Mouse (Mus musculus) ES-Bruce4 (cell line): ENCODE results near the gene Ptprj. TPM values are rescaled to one million over a fixed set of nuclear protein-coding genes. Genes with fewer than 3 reads are reported as not detected.
"Not testable (repeated sequence)": the region's sequence is repeated elsewhere in the genome, so short reads cannot be mapped to it uniquely, and the experiment has no call there.

ENCODE experiments used
- H3K27ac ChIP-seq: 2 replicates; pipeline ENCODE4 v1.5.1; 2012; ENCODE audit warnings: low read length, inconsistent platforms; ENCODE audit not compliant: insufficient read depth
- H3K27me3 ChIP-seq: 2 replicates; pipeline ENCODE4 v1.6.1; 2012; ENCODE audit warnings: mild to moderate bottlenecking, low read length, inconsistent platforms; ENCODE audit not compliant: control insufficient read depth, poor library complexity, insufficient read depth, severe bottlenecking
- H3K36me3 ChIP-seq: 2 replicates; pipeline ENCODE4 v1.6.1; 2012; ENCODE audit warnings: inconsistent platforms, mild to moderate bottlenecking, low read length, moderate library complexity; ENCODE audit not compliant: control insufficient read depth, poor library complexity, insufficient read depth, severe bottlenecking
- H3K4me1 ChIP-seq: one replicate; pipeline ENCODE4 v1.8.1; 2011; ENCODE audit warnings: low read length; ENCODE audit not compliant: control insufficient read depth, insufficient read depth
- H3K4me3 ChIP-seq: 2 replicates; pipeline ENCODE4 v1.5.1; 2011; ENCODE audit warnings: low read depth, mild to moderate bottlenecking, low read length
- H3K9ac ChIP-seq: 2 replicates; pipeline ENCODE4 v1.6.1; 2012; ENCODE audit warnings: low read depth, mild to moderate bottlenecking, inconsistent platforms; ENCODE audit not compliant: poor library complexity, severe bottlenecking
- H3K9me3 ChIP-seq: replicated peaks from 2 replicates; pipeline ENCODE4 v1.6.1; 2012; ENCODE audit warnings: mild to moderate bottlenecking, low read length, inconsistent platforms; ENCODE audit not compliant: control insufficient read depth, poor library complexity, insufficient read depth, severe bottlenecking
- CTCF ChIP-seq: IDR thresholded peaks from one replicate; pipeline ENCODE4 v1.8.1; 2011; ENCODE audit warnings: low read depth, low read length
- EP300 ChIP-seq: IDR thresholded peaks from 2 replicates; pipeline ENCODE4 v1.6.1; 2011; ENCODE audit warnings: low read depth, low read length; ENCODE audit not compliant: insufficient read depth
- POLR2A ChIP-seq: IDR thresholded peaks from one replicate; pipeline ENCODE4 v1.8.1; 2011; ENCODE audit warnings: low read length; ENCODE audit not compliant: insufficient read depth
- polyA plus RNA-seq: library from polyadenylated mRNA; stranded (reverse); fragments of >200 nt; gene quantifications from 2 replicates; pipeline ENCODE4 v1.2.4, GENCODE M21; 2011; ENCODE audit warnings: low read depth; ENCODE audit not compliant: missing spikeins, insufficient read depth, insufficient read length

Gene Ptprj
- polyA plus RNA-seq, 1 experiment: 5.5 TPM

GRCm38 (mm10) chr2:90576411-90576810, 4.0 kb downstream of the Ptprj start:
- Histone ChIP-seq H3K27ac (no peak overlapping the region), H3K9me3 (no peaks in the 10 kb centered on the region), H3K4me1 (no peaks in the 10 kb centered on the region), H3K27me3 (peaks cover 4% of the 10 kb centered on the region), H3K36me3 (no peaks in the 10 kb centered on the region), H3K4me3 (no peak overlapping the region), H3K9ac (no peak overlapping the region)
- no peak for TF ChIP-seq EP300
- TF ChIP-seq CTCF: no peak
- TF ChIP-seq POLR2A: no peak

GRCm38 (mm10) chr2:90575713-90576112, 4.7 kb downstream of the Ptprj start:
- H3K9ac ChIP-seq: no peak overlapping the region
- TF ChIP-seq EP300 (no peak), POLR2A (no peak)
- H3K4me1 ChIP-seq: no peaks in the 10 kb centered on the region
- peaks cover 4% of the 10 kb centered on the region for H3K27me3 ChIP-seq
- no peaks in the 10 kb centered on the region for H3K9me3 ChIP-seq
- H3K36me3 ChIP-seq: no peaks in the 10 kb centered on the region
- no peak overlapping the region for H3K4me3 ChIP-seq
- no peak overlapping the region for H3K27ac ChIP-seq

GRCm38 (mm10) chr2:90575116-90575515, 5.3 kb downstream of the Ptprj start:
- Histone ChIP-seq H3K9me3 (no peaks in the 10 kb centered on the region), H3K9ac (no peak overlapping the region), H3K36me3 (no peaks in the 10 kb centered on the region), H3K4me3 (no peak overlapping the region), H3K27me3 (peaks cover 4% of the 10 kb centered on the region), H3K4me1 (no peaks in the 10 kb centered on the region), H3K27ac (no peak overlapping the region)
- TF ChIP-seq EP300 (no peak), POLR2A (no peak), CTCF (no peak)

- Histone ChIP-seq H3K27me3 (peaks cover 4% of the 10 kb centered on the region), H3K36me3 (no peaks in the 10 kb centered on the region), H3K4me1 (no peaks in the 10 kb centered on the region), H3K9me3 (no peaks in the 10 kb centered on the region), H3K4me3 (no peak overlapping the region), H3K9ac (no peak overlapping the region), H3K27ac (no peak overlapping the region)
- TF ChIP-seq EP300: no peak
- TF ChIP-seq CTCF: no peak
- TF ChIP-seq POLR2A: no peak
Observed at GRCm38 (mm10) chr2:90574536-90574935, 5.9 kb downstream of the Ptprj start.

GRCm38 (mm10) chr2:90573640-90574526, 6.6 kb downstream of the Ptprj start:
- Histone ChIP-seq H3K36me3 (no peaks in the 10 kb centered on the region), H3K27ac (no peak overlapping the region), H3K9ac (no peak overlapping the region)

GRCm38 (mm10) chr2:90572126-90572525, 8.3 kb downstream of the Ptprj start:
- no peak for TF ChIP-seq EP300
- TF ChIP-seq CTCF: no peak
- TF ChIP-seq POLR2A: no peak
- Histone ChIP-seq H3K27ac (no peak overlapping the region), H3K9ac (no peak overlapping the region), H3K9me3 (no peaks in the 10 kb centered on the region), H3K27me3 (no peaks in the 10 kb centered on the region), H3K36me3 (no peaks in the 10 kb centered on the region), H3K4me3 (no peak overlapping the region), H3K4me1 (no peaks in the 10 kb centered on the region)

More at GRCm38 (mm10) chr2:90573640-90574526, 6.6 kb downstream of the Ptprj start:
- Histone ChIP-seq H3K27me3 (peaks cover 4% of the 10 kb centered on the region), H3K9me3 (no peaks in the 10 kb centered on the region), H3K4me3 (no peak overlapping the region), H3K4me1 (no peaks in the 10 kb centered on the region)
- no peak for TF ChIP-seq CTCF
- no peak for TF ChIP-seq POLR2A
- no peak for TF ChIP-seq EP300

GRCm38 (mm10) chr2:90571399-90571798, 9.0 kb downstream of the Ptprj start:
- not testable (repeated sequence) for H3K27me3 ChIP-seq, H3K4me3 ChIP-seq, H3K4me1 ChIP-seq, H3K9me3 ChIP-seq, H3K9ac ChIP-seq, H3K27ac ChIP-seq, H3K36me3 ChIP-seq
